Mouse (Mus musculus) layer of hippocampus, postnatal 25 days (tissue): ENCODE measurements around the gene Cops3. TPM values are rescaled to one million over a fixed set of nuclear protein-coding genes. Genes with fewer than 3 reads are reported as not detected.

Source experiments
- DNase-seq, 2 experiments: peaks; one replicate each; pipeline ENCODE4 v3.0.0; 2022; ENCODE audit warnings: mixed read lengths in 2 of 2, low spot score in 1 of 2; ENCODE audit errors: extremely low spot score in 1 of 2
- total RNA-seq, 2 experiments: library from RNA; stranded (reverse); gene quantifications; 2 replicates each; pipeline ENCODE4 v1.2.3; 2021

Cops3 gene
- total RNA-seq, 2 experiments from 2014 or later = 73.7 to 74.6 TPM

DNA sequence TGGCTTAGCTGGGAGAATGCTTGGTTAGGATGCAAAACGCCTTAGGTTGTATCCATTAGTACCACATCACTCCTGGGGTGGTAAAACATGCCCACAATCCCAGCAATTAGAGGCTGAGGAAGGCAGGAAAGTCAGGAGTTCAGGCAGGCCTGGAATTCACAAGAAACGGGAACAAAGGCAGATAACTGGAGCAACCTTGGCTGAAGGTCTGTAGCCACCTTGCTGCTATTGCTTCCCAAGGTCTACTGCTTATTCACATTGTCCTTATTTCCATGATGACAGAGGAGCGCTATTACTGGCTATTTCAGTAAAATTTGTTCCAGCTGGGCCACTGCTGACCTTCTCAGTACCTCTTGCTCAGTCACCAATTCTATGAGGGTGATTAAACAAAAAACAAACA is 26.4 kb downstream of the Cops3 start:
- DNase-seq = no peak

DNA sequence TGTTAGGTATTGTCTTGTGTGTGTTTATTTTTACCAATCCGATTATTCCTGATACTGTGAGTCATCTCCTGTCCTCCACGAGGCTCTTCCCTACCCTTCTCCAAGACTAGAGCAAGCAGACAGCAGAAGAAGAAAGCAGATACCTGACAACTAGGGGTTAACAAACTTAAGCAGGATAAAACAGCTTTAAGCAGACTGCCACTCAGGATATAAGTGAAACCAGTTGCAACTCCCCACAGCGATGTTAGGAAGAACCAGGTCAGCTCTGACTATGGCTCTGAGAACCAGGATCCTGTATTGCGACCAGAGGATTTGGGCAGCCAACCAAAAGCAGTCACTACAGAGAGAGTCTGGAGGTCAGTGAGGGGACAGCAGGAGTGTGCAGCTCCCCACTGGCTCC is 28.4 kb downstream of the Cops3 start:
- DNase-seq = no peak

DNA sequence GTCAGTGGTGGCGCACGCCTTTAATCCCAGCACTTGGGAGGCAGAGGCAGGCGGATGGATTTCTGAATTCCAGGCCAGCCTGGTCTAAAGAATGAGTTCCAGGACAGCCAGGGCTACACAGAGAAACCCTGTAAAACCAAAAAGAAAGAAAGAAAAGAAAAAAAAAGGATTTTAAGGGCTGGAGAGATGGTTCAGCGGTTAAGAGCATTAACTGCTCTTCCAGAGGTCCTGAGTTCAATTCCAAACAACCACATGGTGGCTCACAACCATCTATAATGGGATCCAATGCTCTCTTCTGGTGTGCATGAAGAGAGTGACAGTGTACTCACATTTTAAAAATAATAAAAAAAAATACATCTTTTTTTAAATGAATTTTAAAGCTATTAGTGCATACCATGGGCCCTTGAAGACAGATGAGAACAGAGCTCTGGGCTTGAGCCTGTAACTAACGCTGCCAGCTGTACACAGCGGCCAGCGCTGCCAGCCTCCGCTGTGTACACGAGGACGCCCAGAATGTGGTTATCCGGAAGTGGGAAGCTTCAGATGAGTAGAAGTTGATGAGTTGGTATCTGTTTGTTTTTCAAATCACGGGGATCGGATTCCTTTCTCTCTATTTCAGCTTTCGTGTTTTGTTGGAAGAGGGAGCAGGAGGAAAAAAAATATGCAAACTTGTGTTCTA is 29.0 kb downstream of the Cops3 start:
- DNase-seq = no peak

DNA sequence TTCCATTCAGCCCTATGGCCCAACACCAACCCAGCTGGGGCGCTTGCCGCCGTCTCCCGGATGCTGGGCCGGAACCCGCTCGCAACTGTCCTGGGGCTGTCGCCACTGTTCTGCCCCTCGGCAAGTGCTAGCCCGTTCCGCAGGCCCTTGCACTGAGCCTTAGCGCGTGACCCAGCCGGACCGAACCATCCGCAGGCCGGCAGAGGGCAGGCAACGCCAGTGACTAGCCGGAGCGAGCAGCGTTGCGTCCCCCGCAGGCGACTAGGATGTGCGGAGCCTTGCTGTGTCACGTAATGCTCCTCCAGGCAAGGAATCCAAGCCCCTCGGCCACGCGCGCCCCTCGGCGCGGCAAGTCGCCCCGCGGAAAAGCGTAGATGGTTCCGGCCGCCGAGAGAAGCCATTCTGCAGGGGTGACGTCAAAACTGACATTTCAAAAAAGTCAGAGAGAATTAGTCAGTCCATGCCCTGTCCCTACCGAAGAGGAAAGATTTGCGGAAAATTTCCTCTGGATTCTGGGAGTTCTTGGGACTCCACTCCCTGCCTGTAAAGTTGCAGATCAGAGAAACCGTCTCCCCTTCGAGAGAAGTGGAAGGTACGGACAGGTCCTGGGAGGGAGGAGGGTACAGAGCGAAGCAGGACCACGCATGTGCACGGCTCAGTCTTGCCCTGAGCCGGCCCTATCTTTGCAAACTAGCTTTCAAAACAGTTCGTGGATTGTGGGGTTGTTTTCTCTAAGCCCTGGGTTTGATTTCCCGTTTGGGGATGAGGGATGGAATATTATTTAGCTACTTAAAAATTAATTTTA is 29.8 kb downstream of the Cops3 start, which contains the start of gene Flcn:
TSS of gene Flcn (minus strand) at position 347 of the 805 bp plus-strand sequence.
- DNase-seq = peak; percentile 73 to 88

DNA sequence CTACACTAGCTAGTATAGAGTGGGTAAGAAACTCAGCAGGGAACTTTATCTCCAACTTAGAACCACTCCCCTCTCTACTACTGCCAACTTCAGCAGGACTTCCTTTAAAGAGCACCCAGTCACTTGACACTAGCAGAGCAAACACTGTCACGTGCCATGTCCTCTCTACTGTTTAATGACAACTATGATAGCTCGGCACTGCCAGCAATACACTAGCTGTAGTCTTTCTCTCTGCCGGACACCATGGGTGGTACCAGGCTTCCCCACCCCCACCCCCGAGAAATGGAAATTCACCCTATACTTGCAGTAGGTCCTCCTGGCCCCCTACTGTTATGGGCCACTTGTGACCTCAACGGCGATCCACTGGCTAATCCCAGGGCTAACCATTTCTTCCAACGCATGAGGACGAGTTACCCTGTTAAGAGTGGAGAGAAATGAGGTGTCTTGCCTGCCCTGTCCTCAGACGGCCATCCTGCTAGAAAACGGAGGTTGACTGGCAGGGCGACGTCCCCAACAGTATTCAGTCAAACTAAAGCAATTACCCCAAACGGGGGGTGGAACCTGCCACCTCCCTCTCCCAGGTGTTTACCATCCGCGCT is 30.5 kb downstream of the Cops3 start:
- no peak for DNase-seq

DNA sequence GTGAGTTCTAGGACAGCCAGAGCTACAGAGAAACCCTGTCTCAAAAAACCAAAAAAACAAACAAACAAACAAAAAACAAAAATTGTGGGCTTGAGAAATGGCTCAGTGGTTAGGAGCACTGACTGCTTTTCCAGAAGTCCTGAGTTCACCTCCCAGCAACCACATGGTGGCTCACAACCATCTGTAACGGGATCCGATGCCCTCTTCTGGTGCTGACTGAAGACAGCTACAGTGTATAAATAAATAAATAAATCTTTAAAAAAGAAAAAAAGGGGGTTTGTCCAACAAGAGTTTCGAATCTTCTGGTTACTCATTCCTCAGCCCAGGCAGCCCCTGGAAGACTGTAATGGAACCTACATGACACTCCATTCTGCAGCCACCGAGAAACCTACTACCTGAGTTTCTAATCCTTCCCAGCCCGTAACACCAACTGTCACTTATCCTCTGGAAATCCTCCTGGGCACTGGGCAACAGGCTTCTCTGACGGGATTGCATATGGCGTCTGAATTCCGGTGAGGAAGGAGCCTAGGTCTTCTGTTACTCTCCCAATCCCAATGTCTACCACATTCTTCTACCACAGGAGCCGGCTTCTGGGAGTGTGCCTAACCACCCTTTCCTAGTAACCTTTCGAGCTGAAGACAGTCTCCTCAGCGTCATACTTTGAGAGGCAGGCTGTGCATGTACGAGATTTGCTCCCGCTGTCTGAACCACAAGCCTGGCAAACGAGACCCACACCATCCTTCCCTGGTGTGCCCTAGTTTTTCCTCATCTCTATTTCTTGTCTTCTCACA is 31.3 kb downstream of the Cops3 start:
- no peak for DNase-seq

DNA sequence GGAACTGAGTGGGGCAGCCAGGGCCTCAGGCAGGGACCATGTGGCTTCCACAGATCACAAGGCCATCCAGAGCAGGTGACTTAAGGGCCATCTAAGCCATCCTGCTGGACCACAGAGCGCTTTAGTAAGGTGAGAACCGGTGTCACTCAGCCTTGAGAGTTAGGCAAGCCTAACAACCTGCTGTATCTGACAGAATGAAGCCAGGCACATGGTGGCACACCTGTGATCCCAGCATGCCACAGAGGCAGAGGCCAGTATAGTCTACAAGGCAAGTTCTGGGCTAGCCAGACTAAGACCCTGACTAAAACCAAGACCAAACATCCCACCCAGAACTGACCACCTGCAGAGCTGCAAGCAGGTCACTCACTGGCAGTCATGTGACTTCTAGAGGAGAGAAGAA is 34.0 kb downstream of the Cops3 start:
- DNase-seq = no peak

DNA sequence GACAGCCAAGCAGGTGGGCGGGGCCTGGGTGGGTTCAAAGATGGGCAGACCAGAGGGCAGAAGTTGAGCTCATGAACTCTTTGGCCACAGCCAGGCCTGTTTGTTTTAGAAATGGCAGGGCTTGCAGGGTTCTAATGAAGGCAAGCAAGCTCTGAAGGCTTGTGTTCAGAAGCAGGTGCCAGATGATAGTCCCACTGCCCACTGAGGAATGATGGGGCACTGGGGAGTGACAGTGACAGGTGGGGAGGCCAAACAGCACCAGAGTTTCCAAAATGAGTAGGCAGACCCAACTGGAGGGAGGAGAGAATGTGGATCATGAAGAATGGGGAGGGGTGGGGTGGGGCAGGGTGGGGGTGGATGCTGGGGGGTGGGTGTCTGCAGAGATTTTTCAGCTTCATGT is 34.4 kb downstream of the Cops3 start:
- no peak for DNase-seq

DNA sequence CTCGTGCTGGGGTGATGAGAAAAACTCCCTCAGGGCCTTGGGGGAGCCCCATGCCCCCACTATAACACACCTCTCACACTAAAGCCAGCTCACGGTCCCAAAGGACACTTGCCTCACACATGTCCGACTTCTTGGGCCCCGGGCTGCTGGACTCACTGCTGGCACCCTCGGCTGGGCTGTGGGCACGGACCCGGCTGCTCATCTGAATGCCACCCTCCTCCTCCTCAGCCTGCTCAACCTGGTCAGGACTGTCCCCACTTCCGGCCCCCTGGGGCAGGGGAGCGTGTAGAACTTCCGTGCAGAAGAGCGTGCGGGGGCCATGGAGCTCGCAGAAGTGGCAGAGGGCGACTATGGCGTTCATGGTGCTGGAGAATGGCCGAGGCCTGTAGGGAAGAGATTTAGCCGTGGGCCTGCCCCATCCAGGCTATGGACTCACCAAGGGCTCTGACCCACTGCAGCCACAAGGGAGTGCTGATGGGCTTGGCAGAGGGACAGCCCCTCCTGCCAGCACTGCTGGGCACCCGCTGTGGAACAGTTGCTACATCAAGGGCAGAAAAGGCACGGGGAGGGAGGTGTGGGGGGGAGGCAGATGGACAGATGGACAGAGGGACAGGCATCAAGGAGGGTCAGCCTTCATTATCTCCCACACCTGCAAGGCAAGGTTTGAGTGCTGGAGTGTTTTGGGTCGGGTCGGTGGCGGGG is 35.1 kb downstream of the Cops3 start:
- no peak for DNase-seq

DNA sequence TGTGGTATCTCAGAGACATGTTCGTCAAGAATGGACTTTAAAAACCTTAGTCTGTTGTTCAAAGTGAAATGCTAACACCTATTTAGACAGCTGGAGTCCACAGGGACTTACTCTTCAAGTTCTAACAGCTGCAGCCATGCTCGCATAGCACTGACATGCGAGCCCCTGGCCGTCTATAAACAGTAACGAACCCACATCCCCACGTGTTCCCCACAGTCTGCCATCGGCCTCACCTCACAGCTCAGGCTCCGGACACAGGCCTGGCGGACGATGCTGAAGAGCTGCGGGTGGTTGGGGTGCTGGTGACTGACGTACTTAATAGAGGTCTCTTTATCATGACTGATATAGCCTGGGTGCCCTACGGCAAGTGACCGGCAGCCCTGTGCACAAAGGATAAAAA is 36.1 kb downstream of the Cops3 start:
- DNase-seq = no peak

DNA sequence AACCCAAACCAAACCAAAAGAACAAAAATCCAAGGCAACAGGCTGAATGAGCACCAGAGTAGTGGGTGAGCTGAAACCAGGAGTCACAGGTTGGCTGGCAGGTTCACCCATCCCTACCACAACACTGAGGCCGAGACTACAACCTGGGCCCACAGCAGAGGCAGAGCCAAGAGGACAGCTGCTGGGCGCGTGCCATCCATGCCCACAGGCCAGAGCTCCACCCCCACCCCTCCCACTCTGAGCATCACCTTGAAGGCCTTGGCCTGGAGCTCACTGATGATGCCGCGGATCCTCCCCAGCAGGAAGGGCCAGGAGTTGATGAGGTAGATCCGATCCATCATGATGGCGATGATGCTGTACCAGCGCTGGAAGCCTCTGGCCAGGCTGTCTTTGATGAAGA is 37.8 kb downstream of the Cops3 start:
- DNase-seq = no peak

DNA sequence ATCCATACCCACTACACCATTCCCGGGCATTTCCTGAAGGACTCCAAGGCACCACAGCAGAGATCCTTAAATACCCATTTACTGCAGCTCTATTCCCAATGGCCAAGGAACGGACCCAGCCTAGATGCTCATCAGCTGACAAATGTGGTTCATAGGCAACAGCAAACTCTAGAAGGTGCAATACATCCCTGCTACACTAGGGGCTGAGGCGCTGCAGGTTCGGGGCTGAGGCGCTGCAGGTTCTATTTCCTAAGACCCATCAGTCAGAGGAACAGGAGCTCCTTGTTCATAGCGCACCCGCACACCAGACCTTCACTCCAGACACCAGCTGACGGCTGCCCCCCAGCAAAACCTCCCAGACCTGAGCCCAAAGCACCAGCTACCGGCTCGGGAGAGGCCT is 39.2 kb downstream of the Cops3 start:
- no peak for DNase-seq

DNA sequence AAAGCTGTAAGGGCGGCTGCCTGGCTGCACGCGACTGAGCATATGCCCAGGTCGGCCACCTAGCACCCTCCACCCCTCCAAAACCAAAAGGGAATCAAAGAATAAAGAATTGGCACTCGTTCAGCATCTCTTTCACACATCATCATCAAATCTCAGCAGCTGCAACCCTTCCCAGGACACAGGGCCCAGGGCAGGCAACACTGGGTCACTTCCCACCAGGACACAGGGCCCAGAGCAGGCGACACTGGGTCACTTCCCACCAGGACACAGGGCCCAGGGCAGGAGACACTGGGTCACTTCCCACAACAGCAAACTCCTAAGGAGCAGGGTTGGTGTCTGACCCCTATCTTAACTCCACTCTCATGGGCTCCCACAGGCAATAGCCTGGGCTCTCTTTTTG is 46.2 kb downstream of the Cops3 start:
- no peak for DNase-seq

DNA sequence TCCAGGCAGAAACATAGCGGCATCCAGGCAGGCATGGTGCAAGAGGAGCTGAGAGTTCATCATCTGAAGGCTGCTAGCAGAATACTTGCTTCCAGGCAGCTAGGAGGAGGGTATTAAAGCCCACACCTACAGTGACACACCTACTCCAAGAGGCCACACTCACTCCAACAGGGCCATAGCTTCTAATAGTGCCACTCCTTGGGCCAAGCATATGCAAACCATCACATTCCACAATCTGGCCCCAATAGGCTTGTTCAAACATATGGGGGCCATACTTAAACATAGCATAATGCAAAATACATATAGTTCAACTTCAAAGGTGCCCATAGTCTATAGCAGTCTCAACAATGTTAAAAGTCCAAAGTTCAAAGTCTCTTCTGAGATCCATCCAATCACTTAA is 50.3 kb downstream of the Cops3 start:
- DNase-seq = no peak

DNA sequence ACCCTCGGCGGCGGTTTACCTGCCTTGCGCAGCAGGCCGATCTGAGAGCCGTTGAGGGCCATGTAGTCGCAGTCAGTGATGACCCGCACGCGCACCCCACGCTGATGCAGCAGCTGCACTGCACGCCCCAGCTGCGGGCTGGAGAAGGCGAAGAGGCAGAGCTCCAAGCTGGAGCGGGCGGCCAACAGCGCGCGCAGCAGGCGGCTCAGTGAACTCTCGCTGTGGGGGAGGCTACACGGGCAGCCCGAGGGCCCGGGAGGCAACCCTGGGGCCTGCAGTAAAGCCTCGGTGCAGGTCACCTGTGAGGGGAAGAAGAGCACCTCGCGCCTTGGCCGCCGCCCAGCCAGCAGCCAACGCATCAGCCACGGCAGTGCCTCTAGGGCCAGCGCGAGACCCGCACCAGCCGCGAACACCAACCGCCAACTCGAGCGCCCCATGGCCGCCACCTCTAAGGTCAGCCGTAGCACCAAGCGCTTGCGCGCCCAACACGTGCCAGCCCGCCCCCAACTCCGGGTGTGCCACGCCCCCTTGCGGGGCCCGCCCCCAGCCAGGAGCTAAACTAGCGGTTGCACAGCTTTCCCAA is 52.3 kb downstream of the Cops3 start, which contains the start of gene Pld6:
TSS of gene Pld6 (minus strand) at position 447 of the 583 bp plus-strand sequence.
- no peak for DNase-seq

DNA sequence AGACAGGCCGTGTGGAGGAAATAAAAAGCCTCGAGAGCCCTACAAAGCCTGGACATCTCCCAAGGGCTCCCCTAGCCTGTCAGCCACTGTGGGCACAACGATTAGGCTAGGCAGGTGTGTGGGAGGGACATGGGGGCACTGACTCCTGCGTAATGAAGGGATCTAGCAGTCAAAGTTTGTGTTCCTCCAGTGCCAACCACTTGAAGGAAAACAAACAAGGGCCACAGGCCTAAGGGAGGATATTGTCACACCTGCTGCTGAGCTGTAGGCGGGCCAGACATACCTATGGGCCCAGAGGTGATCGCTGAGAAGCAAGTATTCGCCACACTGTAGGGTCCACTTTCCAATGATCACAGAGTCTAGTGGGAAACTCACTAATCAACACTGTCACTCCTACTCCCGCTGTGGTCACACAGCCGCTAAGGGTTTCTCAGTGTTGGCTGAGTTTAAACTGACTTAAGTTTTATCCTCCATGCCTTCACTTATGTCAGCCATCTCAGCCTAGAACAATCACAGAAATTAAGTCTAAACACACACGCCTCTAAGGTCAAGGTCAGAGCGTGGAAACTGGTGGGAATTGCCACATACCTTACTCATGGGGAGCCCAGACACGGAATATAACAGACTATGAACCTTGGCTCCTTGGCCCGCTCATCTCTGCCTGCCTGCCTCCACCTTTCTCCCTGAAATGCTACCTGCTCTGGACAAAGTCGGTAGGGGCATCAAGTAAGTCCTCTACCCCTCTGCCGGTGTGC is 53.0 kb downstream of the Cops3 start:
- no peak for DNase-seq

DNA sequence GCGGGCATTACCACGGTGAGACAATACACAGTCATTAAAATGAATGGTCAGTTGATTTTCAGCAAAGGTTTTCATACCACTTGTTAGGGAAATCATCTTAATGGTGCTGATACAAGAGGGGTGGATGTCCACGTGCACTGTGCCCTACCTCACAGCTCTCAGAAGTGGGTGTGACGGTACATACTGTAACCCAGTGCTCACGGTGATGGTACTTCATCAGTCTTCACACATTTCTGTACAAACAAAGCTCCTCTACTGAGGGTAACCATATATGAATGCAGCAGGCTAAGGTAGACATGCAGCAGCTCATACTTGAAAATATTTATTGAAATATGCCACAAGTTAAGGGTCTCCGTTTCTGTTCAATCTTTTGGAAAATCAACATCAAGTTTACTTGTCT is 56.0 kb downstream of the Cops3 start:
- no peak for DNase-seq

DNA sequence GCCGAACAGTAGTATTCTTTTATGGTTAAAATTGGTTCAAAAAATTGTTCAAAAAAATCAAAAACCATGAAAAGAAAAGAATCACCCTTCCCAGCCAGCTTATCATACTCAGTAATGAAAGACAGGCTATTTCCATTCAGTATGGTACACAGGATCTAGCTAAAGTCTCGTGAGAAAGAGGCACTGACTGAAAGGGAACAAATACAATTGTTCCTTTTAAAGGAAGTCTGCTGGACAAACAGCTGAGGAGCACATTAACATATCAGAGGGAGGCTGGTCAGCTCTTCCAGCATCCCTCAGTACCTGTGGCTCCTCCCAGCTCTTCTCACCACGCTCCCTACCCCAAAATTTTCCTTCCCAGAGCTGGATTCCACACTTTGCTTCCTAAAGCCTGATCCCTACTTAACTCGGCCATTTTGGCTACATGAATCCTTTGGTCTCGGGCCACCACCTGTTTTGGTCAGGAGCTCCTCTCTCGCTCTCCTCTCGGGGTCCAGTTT is 57.5 kb downstream of the Cops3 start:
- DNase-seq = no peak

DNA sequence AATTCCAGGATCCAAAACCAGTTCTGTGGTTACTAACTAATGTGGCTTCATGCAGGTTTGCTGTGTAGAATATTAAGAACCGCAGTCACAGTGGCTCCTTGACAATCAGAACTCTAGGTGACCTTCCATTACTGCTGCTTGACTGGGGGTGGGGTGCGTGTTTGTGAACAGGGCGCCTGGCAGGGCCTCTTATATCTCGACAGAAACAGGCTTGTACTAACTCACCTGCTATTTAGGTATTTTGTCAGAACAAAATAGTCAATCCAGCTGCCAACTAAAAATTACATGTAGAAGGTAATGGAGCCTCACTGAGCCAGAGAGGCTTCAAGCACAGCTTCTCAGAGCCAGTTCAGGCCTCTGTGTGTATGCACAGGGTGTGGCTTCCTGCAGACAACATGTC is 59.4 kb downstream of the Cops3 start:
- DNase-seq = no peak
